Mouse (Mus musculus) embryonic facial prominence, embryonic 12.5 days (tissue): ENCODE results near the gene Schip1. TPM values are rescaled to one million over a fixed set of nuclear protein-coding genes. Genes with fewer than 3 reads are reported as not detected.

Experiments used
- ATAC-seq: fragments of 200-750 bp; cut with Nextera tagmentation; 2 replicates; pipeline ENCODE4 v1.8.0; 2017; ENCODE audit not compliant: insufficient number of reproducible peaks, insufficient read depth, low FRiP score, low TSS enrichment
- H3K27ac ChIP-seq: fragments of 300-500 bp; sonication (generic); 2 replicates; pipeline ENCODE4 v1.5.1; 2016; ENCODE audit warnings: mild to moderate bottlenecking
- H3K27me3 ChIP-seq: fragments of 300-500 bp; sonication (generic); 2 replicates; pipeline ENCODE4 v1.6.1; 2016; ENCODE audit warnings: mild to moderate bottlenecking, moderate library complexity
- H3K36me3 ChIP-seq: fragments of 300-500 bp; sonication (generic); 2 replicates; pipeline ENCODE4 v1.6.1; 2016; ENCODE audit warnings: mild to moderate bottlenecking
- H3K4me1 ChIP-seq: fragments of 300-500 bp; sonication (generic); 2 replicates; pipeline ENCODE4 v1.6.1; 2016
- H3K4me2 ChIP-seq: fragments of 300-500 bp; sonication (generic); replicated peaks from 2 replicates; pipeline ENCODE4 v1.6.1; 2016; ENCODE audit warnings: mild to moderate bottlenecking, moderate library complexity
- H3K4me3 ChIP-seq: fragments of 300-500 bp; sonication (generic); 2 replicates; pipeline ENCODE4 v1.5.1; 2016; ENCODE audit warnings: mild to moderate bottlenecking
- H3K9ac ChIP-seq: fragments of 300-500 bp; sonication (generic); 2 replicates; pipeline ENCODE4 v1.6.1; 2016; ENCODE audit warnings: mild to moderate bottlenecking, moderate library complexity
- H3K9me3 ChIP-seq: fragments of 300-500 bp; sonication (generic); 2 replicates; pipeline ENCODE4 v1.6.1; 2016; ENCODE audit warnings: mild to moderate bottlenecking, moderate library complexity
- WGBS: fragments of 180-500 bp; shearing (Covaris S2); methylation state at CpG from one replicate; pipeline ENCODE4 v1.1.7; 2016; 5-methylcytosine and 5-hydroxymethylcytosine counted together
- polyA plus RNA-seq: library from polyadenylated mRNA; unstranded; fragments of >200 nt; fragmentation: Nextera tagmentation; extraction: Ambion mirVana; gene quantifications from 2 replicates; pipeline ENCODE4 v1.2.1, GENCODE M21; 2016

The Schip1 gene
- polyA plus RNA-seq, 1 experiment from 2014 or later: 37.6 TPM

DNA sequence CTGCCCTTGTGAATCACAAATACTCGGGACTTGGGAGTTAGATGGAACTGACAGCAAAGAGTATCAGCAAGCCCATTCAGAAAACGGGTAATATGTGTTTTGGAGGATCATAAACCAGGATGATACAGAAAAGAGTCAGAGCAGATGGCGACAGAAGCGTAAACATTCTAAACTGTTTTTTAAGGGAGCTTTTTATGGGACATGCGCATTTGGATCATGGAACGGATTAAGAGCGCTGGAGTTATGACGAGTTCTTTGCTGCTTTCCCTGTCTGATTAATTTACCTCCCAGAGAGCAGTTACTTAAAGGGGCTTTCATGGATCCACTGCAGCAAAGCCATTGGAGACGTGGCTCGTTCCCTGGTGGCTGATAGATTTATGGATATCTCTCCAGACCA, 219.0 kb downstream of the Schip1 start:
- Histone ChIP-seq H3K4me1 (no peaks in the 10 kb centered on the region), H3K4me2 (no peak overlapping the region), H3K9ac (no peak overlapping the region), H3K36me3 (no peaks in the 10 kb centered on the region), H3K27me3 (no peaks in the 10 kb centered on the region), H3K4me3 (no peak overlapping the region), H3K9me3 (no peaks in the 10 kb centered on the region), H3K27ac (no peak overlapping the region)
- WGBS: 70% methylated on average over 10 of the region's 10 CpGs
- ATAC-seq: no peak

DNA sequence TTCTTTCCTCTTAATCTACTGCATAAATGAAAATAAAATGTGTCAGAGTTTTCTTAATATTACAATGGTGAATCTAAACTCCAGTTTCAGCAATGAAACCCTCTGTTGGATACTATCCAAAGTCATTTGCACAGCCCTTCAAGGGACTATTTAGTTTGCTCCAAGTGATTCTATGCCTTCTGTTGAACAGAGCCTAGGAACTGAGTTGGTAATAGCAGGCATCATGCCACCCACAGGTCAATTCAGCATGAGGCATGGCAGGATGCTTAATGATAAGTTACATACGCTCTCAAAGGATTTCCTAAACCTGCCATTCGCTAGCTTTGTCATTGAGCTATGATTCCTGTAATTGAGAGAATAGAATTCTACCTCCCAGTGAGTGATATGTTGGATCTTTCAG, 219.9 kb downstream of the Schip1 start:
- WGBS: 89% methylated on average over 2 of the region's 2 CpGs

DNA sequence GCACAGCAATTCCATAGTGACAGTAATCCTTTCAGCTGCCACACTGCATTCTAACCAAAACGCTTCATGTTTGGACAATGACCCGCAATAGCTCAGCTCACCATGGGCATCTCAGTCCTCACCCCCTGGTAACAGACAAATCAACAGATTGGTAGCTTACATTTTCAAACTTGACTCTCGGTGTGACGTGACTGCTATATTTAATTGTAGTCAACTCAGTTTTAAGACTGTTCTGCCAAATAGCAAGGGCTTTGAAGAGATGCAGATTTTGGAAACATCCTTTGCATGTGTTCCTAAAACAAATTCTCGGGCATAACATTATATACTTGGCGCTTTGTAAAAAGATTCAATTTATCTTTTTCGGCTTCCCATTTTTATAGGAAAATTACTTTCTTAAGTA, 232.2 kb downstream of the Schip1 start:
- no peak for ATAC-seq
- H3K9ac ChIP-seq: no peak overlapping the region
- no peak overlapping the region for H3K4me3 ChIP-seq
- no peaks in the 10 kb centered on the region for H3K36me3 ChIP-seq
- H3K27me3 ChIP-seq: no peaks in the 10 kb centered on the region
- no peaks in the 10 kb centered on the region for H3K4me1 ChIP-seq
- H3K4me2 ChIP-seq: no peak overlapping the region
- 83% methylated on average over 7 of the region's 7 CpGs for WGBS
- no peak overlapping the region for H3K27ac ChIP-seq
- no peaks in the 10 kb centered on the region for H3K9me3 ChIP-seq

More for the DNA sequence above, 219.9 kb downstream of the Schip1 start:
- no peaks in the 10 kb centered on the region for H3K4me1 ChIP-seq
- ATAC-seq: no peak
- no peaks in the 10 kb centered on the region for H3K36me3 ChIP-seq
- H3K9me3 ChIP-seq: no peaks in the 10 kb centered on the region
- H3K27ac ChIP-seq: no peak overlapping the region
- H3K4me3 ChIP-seq: no peak overlapping the region
- H3K9ac ChIP-seq: no peak overlapping the region
- no peaks in the 10 kb centered on the region for H3K27me3 ChIP-seq
- H3K4me2 ChIP-seq: no peak overlapping the region

DNA sequence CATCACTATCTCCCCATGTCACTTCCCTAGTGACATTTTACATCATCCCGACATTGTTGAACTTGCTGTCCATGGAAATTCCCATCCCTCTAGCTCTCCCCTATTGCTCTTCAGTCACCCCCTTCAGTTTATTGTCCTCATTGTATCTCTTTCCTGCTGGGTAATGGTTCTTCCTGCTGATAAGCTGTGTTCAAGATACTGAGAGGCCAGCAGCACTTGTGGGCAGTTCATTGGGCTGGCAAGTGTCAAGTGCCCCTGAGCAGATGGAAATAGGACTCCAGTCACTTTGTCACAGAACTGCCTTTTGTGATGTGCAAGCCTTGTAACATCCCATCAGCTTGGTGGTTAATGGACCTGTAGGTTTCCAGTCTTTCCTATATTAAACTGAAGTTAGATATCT, 241.0 kb downstream of the Schip1 start:
- 36% methylated on average over 1 of the region's 1 CpGs for WGBS
- Histone ChIP-seq H3K27me3 (no peaks in the 10 kb centered on the region), H3K4me1 (no peaks in the 10 kb centered on the region)

DNA sequence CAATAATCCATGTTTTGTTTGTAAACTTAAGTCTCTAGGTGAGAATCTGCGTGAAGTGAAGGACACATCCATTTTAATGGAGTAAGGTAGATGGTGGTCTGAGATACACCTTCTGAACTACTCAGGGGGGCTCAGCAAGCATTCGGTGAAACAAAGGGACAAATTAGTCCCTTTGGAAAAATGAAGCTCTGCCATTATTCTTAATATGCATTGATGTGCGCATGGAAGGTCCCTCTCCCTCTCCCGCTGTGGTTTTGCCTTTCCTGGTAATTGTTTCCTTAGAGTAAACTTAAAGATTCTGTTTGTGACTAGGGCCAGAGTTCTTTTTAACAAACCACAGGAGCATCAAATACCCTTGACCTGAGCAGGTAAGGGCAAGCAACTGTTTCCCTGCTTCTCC, 242.1 kb downstream of the Schip1 start:
- H3K27ac ChIP-seq: no peak overlapping the region
- 36% methylated on average over 4 of the region's 4 CpGs for WGBS

More for the DNA sequence above, 241.0 kb downstream of the Schip1 start:
- H3K4me2 ChIP-seq: no peak overlapping the region
- no peak overlapping the region for H3K4me3 ChIP-seq
- no peaks in the 10 kb centered on the region for H3K9me3 ChIP-seq
- no peaks in the 10 kb centered on the region for H3K36me3 ChIP-seq
- no peak overlapping the region for H3K9ac ChIP-seq
- no peak for ATAC-seq
- H3K27ac ChIP-seq: no peak overlapping the region

DNA sequence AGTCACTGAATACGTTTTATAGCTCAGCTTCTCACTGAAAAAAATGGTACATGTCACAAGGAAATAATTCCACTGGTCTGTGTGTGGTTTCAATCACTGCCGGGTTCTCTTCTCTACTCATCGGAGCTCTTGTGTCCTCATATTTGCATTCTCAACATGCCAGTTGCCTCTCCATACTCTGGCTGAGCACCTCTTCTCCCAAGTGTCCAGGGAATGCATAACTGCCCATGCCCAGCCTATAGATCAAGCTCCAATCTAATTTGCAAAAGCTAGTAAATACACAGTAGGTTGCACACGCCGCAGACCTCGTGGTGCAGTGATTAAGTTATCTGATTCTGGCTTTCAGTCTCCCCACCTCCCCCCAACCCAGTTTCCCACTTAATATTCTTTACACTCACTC, 261.0 kb downstream of the Schip1 start:
- no peak overlapping the region for H3K4me2 ChIP-seq
- H3K4me1 ChIP-seq: no peaks in the 10 kb centered on the region
- H3K4me3 ChIP-seq: no peak overlapping the region
- H3K9me3 ChIP-seq: no peaks in the 10 kb centered on the region
- no peak overlapping the region for H3K9ac ChIP-seq
- ATAC-seq: no peak
- H3K27me3 ChIP-seq: no peaks in the 10 kb centered on the region
- WGBS: 74% methylated on average over 6 of the region's 6 CpGs
- no peaks in the 10 kb centered on the region for H3K36me3 ChIP-seq
- H3K27ac ChIP-seq: no peak overlapping the region

More for the DNA sequence above, 242.1 kb downstream of the Schip1 start:
- Histone ChIP-seq H3K27me3 (no peaks in the 10 kb centered on the region), H3K9me3 (no peaks in the 10 kb centered on the region), H3K4me2 (no peak overlapping the region), H3K36me3 (no peaks in the 10 kb centered on the region), H3K4me3 (no peak overlapping the region), H3K4me1 (no peaks in the 10 kb centered on the region), H3K9ac (no peak overlapping the region)
- no peak for ATAC-seq

DNA sequence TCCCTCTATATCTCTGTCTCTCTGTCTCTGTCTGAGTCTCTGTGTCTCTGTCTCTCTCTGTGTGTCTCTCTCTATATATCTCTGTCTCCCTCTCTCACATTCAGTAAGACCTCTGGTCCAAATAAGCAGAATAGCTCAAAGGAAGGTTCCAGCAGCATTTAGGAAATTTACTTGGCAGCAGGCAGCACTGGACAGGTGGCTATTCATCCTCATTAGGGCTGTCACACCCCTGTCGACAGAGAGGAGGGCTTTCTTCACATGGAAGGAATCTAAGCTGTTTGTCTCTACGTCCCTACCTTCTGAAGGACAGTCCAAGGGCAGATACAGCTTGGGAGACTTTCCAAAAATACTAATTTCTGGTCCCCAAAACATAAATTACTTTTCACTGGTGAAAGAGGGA, 267.9 kb downstream of the Schip1 start:
- WGBS: 52% methylated on average over 2 of the region's 2 CpGs
- H3K9ac ChIP-seq: no peak overlapping the region
- ATAC-seq: no peak
- H3K4me3 ChIP-seq: no peak overlapping the region
- H3K4me2 ChIP-seq: no peak overlapping the region
- no peaks in the 10 kb centered on the region for H3K9me3 ChIP-seq
- no peaks in the 10 kb centered on the region for H3K27me3 ChIP-seq
- H3K27ac ChIP-seq: no peak overlapping the region
- no peaks in the 10 kb centered on the region for H3K4me1 ChIP-seq
- no peaks in the 10 kb centered on the region for H3K36me3 ChIP-seq

DNA sequence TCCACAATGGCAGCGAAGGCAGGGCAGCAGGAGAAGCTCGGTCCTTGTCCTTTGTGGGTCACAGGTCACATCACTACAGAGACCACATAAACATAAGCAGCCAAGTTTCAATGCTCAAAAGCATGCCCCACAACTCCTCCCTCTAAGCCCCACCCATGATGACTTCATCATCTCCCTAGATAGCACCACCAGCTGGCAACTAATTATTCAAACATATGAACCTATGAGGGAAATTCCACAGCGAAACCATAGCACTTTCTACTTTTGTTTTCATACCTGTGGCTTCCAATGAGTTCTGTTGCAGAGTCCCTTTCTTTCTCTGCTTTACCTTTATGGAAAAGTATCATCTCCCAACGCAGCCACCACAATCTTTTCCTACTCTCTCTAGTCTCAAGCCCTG, 270.9 kb downstream of the Schip1 start:
- no peak overlapping the region for H3K9ac ChIP-seq
- H3K27me3 ChIP-seq: no peaks in the 10 kb centered on the region
- no peak overlapping the region for H3K27ac ChIP-seq
- no peak overlapping the region for H3K4me3 ChIP-seq
- no peaks in the 10 kb centered on the region for H3K4me1 ChIP-seq
- ATAC-seq: no peak
- H3K9me3 ChIP-seq: no peaks in the 10 kb centered on the region
- no peaks in the 10 kb centered on the region for H3K36me3 ChIP-seq
- no peak overlapping the region for H3K4me2 ChIP-seq
- WGBS: 90% methylated on average over 4 of the region's 4 CpGs

DNA sequence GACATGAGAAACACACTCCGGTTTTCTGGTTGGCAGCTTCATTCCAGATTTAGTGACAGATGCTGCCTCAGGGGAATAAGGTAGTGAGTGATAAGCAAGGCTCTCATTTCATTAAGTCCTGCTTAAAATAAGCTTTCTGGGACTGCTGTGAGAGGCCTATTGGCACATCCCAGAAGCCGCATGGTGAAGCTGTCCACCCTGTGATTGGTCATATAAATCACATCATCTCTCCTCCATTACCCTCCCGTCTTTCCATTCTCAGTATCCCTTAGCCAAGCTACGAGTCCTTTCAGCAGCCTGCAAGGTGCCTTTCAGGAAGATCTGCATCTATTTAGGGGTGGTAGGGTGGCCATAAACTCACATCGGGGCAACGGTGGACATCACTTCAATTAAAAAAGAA, 286.0 kb downstream of the Schip1 start:
- H3K27ac ChIP-seq: no peak overlapping the region
- no peaks in the 10 kb centered on the region for H3K9me3 ChIP-seq
- no peak overlapping the region for H3K9ac ChIP-seq
- ATAC-seq: no peak
- 78% methylated on average over 6 of the region's 6 CpGs for WGBS
- no peak overlapping the region for H3K4me2 ChIP-seq
- H3K4me1 ChIP-seq: 0 out of 2 replicates have a peak, but pooled peaks cover 3% of the 10 kb centered on the region
- no peaks in the 10 kb centered on the region for H3K36me3 ChIP-seq
- no peaks in the 10 kb centered on the region for H3K27me3 ChIP-seq
- H3K4me3 ChIP-seq: no peak overlapping the region

DNA sequence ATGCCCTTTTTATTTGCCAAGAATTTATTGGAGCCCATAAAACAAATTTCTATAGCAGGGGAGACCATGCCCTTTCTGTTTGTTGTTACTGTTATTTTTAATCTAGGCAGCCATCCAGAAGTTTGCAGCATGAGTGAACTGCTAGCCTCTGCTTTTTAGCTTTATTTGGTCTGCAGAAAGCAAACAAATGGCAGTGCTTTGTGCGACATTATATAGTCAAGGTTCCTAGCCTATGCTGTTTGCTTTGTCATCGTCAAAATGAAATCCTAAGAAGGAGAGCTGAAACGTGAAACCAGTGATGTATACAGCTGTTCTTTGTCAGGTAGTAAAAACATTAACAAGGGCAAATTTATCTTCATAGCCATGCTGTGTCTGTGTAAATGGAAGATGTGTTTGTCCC, 286.9 kb downstream of the Schip1 start:
- 0 out of 2 replicates have a peak, but pooled peaks cover 3% of the 10 kb centered on the region for H3K4me1 ChIP-seq
- H3K9me3 ChIP-seq: no peaks in the 10 kb centered on the region
- no peak for ATAC-seq
- WGBS: 46% methylated on average over 3 of the region's 3 CpGs
- H3K36me3 ChIP-seq: no peaks in the 10 kb centered on the region
- no peaks in the 10 kb centered on the region for H3K27me3 ChIP-seq
- no peak overlapping the region for H3K9ac ChIP-seq
- no peak overlapping the region for H3K4me3 ChIP-seq
- H3K4me2 ChIP-seq: no peak overlapping the region
- no peak overlapping the region for H3K27ac ChIP-seq

DNA sequence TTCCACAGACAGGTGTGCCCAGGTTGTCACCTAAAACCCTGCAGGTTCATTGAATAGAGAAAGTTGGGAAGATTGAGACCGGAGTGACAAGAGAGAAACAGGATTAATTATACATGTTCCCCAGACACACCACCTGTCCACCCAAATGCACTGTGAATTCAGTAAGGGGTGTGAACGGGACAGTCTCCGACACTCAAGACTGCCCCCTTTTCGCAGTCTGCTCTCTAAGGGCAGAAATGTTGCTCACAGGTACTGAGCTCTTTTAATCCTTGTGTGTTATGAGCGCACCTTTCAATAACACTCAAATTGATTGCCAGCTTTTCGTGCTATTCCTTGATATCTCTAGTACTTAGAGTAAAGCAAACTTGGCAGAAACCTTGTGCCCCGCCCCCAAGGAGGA, 288.4 kb downstream of the Schip1 start:
- H3K9me3 ChIP-seq: no peaks in the 10 kb centered on the region
- H3K4me3 ChIP-seq: no peak overlapping the region
- H3K4me1 ChIP-seq: 0 out of 2 replicates have a peak, but pooled peaks cover 3% of the 10 kb centered on the region
- H3K9ac ChIP-seq: no peak overlapping the region
- no peak overlapping the region for H3K27ac ChIP-seq
- ATAC-seq: no peak
- no peaks in the 10 kb centered on the region for H3K36me3 ChIP-seq
- no peaks in the 10 kb centered on the region for H3K27me3 ChIP-seq
- no peak overlapping the region for H3K4me2 ChIP-seq
- 90% methylated on average over 7 of the region's 7 CpGs for WGBS

DNA sequence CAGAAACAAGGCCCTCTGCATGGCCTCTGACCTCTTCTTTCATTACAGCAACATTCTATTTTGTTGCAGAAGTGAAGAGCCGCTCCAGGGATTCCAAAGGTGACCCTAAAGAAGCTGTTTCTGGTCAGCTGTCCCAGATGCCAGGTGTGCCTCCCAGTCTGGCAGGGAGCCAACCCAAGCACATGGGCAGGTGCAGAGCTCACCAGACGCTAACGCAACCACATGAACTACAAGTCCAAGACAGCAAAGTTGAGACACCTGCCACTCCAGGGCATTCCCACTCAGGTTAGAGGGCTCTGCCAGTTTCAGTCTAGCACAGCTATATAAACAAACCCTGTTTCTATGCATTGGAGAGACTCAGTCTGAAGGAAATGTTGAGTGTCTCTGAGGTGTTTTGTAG, 288.9 kb downstream of the Schip1 start:
- Histone ChIP-seq H3K36me3 (no peaks in the 10 kb centered on the region), H3K4me2 (no peak overlapping the region), H3K27ac (no peak overlapping the region), H3K9ac (no peak overlapping the region), H3K4me1 (0 out of 2 replicates have a peak, but pooled peaks cover 3% of the 10 kb centered on the region), H3K4me3 (no peak overlapping the region), H3K27me3 (no peaks in the 10 kb centered on the region), H3K9me3 (no peaks in the 10 kb centered on the region)
- no peak for ATAC-seq
- WGBS: 45% methylated on average over 3 of the region's 3 CpGs

DNA sequence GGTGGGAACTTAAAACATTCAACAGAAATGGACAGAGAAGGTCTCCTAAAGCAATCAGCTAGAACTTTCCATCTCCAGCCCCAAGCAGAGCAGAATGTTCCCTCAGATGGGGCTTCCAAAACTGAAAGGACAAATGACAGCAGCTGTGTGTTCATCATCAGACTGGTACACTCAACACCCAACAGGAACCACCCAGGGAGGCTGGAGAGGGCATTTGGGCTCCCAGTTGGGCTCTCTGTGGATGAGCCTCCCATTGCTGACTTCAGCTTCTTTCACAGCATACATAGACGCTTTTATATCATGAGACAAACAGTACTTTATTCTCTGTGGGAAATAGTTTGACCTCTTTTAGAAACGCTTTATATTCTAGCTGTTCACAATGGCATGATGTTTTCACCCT, 291.9 kb downstream of the Schip1 start:
- Histone ChIP-seq H3K27ac (no peak overlapping the region), H3K9me3 (no peaks in the 10 kb centered on the region), H3K27me3 (no peaks in the 10 kb centered on the region), H3K4me1 (no peaks in the 10 kb centered on the region), H3K4me2 (no peak overlapping the region), H3K9ac (no peak overlapping the region), H3K36me3 (no peaks in the 10 kb centered on the region), H3K4me3 (no peak overlapping the region)
- 86% methylated on average over 2 of the region's 2 CpGs for WGBS
- no peak for ATAC-seq
